Mouse (Mus musculus) hindbrain, embryonic 16.5 days (tissue): ENCODE measurements at regions not wholly inside any gene's neighbourhood (a gene's known extent, or its start where the extent isn't known, plus 50 kb on each side); places are given as distances from the start of the nearest gene placed in this dataset.

ENCODE experiments used
- ATAC-seq: fragments of 200-750 bp; cut with Nextera tagmentation; 2 replicates; pipeline ENCODE4 v1.8.0; 2017; ENCODE audit warnings: moderate TSS enrichment, moderate library complexity
- H3K27ac ChIP-seq: fragments of 300-500 bp; sonication (generic); 2 replicates; pipeline ENCODE4 v1.5.1; 2014; ENCODE audit warnings: low read depth, mild to moderate bottlenecking, control low read depth, low read length, moderate library complexity
- H3K27me3 ChIP-seq: fragments of 300-500 bp; sonication (generic); replicated peaks from 2 replicates; pipeline ENCODE4 v1.6.1; 2014; ENCODE audit warnings: low read length; ENCODE audit not compliant: control insufficient read depth, insufficient read depth
- H3K36me3 ChIP-seq: fragments of 300-500 bp; sonication (generic); 2 replicates; pipeline ENCODE4 v1.6.1; 2014; ENCODE audit warnings: mild to moderate bottlenecking, low read length, moderate library complexity, mixed read lengths; ENCODE audit not compliant: control insufficient read depth, insufficient read depth
- H3K4me1 ChIP-seq: fragments of 300-500 bp; sonication (generic); 2 replicates; pipeline ENCODE4 v1.6.1; 2014; ENCODE audit warnings: low read depth, low read length; ENCODE audit not compliant: control insufficient read depth, insufficient read depth
- H3K4me2 ChIP-seq: fragments of 300-500 bp; sonication (generic); 2 replicates; pipeline ENCODE4 v1.6.1; 2014; ENCODE audit warnings: mild to moderate bottlenecking, low read length, control low read depth, moderate library complexity
- H3K4me3 ChIP-seq: fragments of 300-500 bp; sonication (generic); 2 replicates; pipeline ENCODE4 v1.5.1; 2014; ENCODE audit warnings: mild to moderate bottlenecking, low read length, control low read depth, moderate library complexity
- H3K9ac ChIP-seq: fragments of 300-500 bp; sonication (generic); 2 replicates; pipeline ENCODE4 v1.6.1; 2014; ENCODE audit warnings: low read depth, mild to moderate bottlenecking, control low read depth, low read length, moderate library complexity
- H3K9me3 ChIP-seq: fragments of 300-500 bp; sonication (generic); 2 replicates; pipeline ENCODE4 v1.6.1; 2014; ENCODE audit warnings: mild to moderate bottlenecking, low read length, moderate library complexity; ENCODE audit not compliant: control insufficient read depth
- WGBS: fragments of 180-500 bp; shearing (Covaris S2); extraction: QIAGEN DNeasy Blood & Tissue Kit; methylation state at CpG from one replicate; pipeline ENCODE4 v1.1.7; 2014; 5-methylcytosine and 5-hydroxymethylcytosine counted together

DNA sequence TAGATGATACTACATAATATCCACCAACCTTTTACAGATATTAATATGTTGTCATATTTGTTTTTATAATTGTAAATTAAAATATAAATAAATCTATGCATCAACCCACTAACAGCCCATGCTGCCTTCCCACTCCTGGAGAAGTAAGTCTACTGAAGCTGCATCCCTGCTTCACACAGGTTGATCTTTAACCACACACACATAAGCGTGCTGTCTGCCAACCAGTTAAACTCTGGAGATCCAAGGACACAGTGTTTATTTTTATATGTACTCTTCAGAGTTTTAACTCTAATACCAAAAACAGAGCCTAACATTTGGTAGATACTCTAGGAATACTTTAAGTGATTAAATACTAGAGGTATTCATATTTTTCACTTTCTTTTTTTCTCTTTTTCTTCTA, 133.9 kb upstream of the Ahr start:
- Histone ChIP-seq H3K9me3 (no peaks in the 10 kb centered on the region), H3K4me2 (no peak overlapping the region), H3K4me1 (no peaks in the 10 kb centered on the region), H3K4me3 (no peak overlapping the region), H3K36me3 (no peaks in the 10 kb centered on the region), H3K27me3 (no peaks in the 10 kb centered on the region), H3K9ac (no peak overlapping the region), H3K27ac (no peak overlapping the region)
- 89% methylated on average over 1 of the region's 1 CpGs for WGBS
- no peak for ATAC-seq

GRCm38 (mm10) chr12:35667705-35668104, 132.9 kb upstream of the Ahr start:
- no peak overlapping the region for H3K4me3 ChIP-seq
- no peaks in the 10 kb centered on the region for H3K9me3 ChIP-seq
- H3K27me3 ChIP-seq = no peaks in the 10 kb centered on the region
- ATAC-seq = no peak
- no peak overlapping the region for H3K27ac ChIP-seq
- no peaks in the 10 kb centered on the region for H3K36me3 ChIP-seq
- H3K9ac ChIP-seq = no peak overlapping the region
- no peak overlapping the region for H3K4me2 ChIP-seq
- no peaks in the 10 kb centered on the region for H3K4me1 ChIP-seq
- 95% methylated on average over 3 of the region's 3 CpGs for WGBS

DNA sequence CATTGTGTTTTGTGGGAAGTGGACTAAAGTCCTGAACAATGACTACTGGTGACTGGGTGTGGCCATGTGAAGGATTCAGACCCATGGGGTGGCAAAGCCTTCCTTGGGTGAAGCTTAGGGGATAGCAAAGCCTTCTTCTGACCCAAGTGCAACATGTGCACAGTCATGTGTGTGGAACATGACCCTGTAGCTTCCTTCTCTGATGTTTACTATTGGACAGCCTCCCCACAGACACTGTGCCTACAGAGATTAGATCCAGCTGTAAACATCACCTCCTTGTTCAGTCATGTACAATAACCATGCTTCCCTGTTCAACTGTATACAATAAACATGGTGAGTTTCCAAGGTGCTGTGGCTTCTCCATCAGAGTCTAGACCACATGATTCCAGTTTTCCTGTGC, 132.4 kb upstream of the Ahr start:
- Histone ChIP-seq H3K9ac (no peak overlapping the region), H3K27ac (no peak overlapping the region), H3K4me2 (no peak overlapping the region), H3K9me3 (no peaks in the 10 kb centered on the region), H3K4me3 (no peak overlapping the region), H3K4me1 (no peaks in the 10 kb centered on the region), H3K27me3 (no peaks in the 10 kb centered on the region), H3K36me3 (no peaks in the 10 kb centered on the region)
- no peak for ATAC-seq

GRCm38 (mm10) chr12:35666062-35666461, 131.2 kb upstream of the Ahr start:
- WGBS = 81% methylated on average over 2 of the region's 2 CpGs
- no peaks in the 10 kb centered on the region for H3K4me1 ChIP-seq

GRCm38 (mm10) chr12:35663062-35663461, 128.2 kb upstream of the Ahr start:
- H3K27me3 ChIP-seq = no peaks in the 10 kb centered on the region
- H3K9ac ChIP-seq = no peak overlapping the region
- no peak overlapping the region for H3K27ac ChIP-seq
- WGBS = 86% methylated on average over 1 of the region's 1 CpGs
- ATAC-seq = no peak
- no peaks in the 10 kb centered on the region for H3K4me1 ChIP-seq
- H3K4me3 ChIP-seq = no peak overlapping the region
- H3K9me3 ChIP-seq = no peaks in the 10 kb centered on the region
- H3K4me2 ChIP-seq = no peak overlapping the region
- no peaks in the 10 kb centered on the region for H3K36me3 ChIP-seq

More at GRCm38 (mm10) chr12:35666062-35666461, 131.2 kb upstream of the Ahr start:
- Histone ChIP-seq H3K27ac (no peak overlapping the region), H3K36me3 (no peaks in the 10 kb centered on the region), H3K9ac (no peak overlapping the region), H3K4me2 (no peak overlapping the region), H3K27me3 (no peaks in the 10 kb centered on the region), H3K9me3 (no peaks in the 10 kb centered on the region), H3K4me3 (no peak overlapping the region)
- no peak for ATAC-seq

GRCm38 (mm10) chr12:35656563-35656962, 121.7 kb upstream of the Ahr start:
- no peaks in the 10 kb centered on the region for H3K4me1 ChIP-seq
- H3K4me3 ChIP-seq = no peak overlapping the region
- no peaks in the 10 kb centered on the region for H3K36me3 ChIP-seq
- WGBS = 85% methylated on average over 3 of the region's 3 CpGs
- no peak for ATAC-seq
- H3K27me3 ChIP-seq = no peaks in the 10 kb centered on the region
- H3K9ac ChIP-seq = no peak overlapping the region
- no peak overlapping the region for H3K4me2 ChIP-seq
- H3K27ac ChIP-seq = no peak overlapping the region
- no peaks in the 10 kb centered on the region for H3K9me3 ChIP-seq

DNA sequence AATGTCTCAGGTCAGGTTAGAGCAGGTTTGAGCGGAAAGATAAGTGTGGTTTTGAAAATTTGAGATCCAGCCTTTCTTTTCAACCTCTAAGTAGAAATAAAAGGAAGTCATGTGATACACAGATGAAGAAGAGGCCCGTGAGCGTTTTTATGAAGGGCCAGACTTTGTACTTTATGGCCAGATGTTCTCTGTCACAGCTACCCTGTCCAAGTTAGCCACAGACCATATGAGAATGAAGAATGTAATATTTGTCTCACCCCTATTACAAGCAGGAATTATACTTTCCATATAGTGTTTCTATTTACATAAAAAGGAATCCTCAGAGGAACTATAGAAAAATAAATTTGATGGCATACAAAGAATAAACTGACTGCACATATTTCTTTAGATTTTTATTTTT, 114.9 kb upstream of the Ahr start:
- no peak for ATAC-seq
- Histone ChIP-seq H3K9ac (no peak overlapping the region), H3K36me3 (no peaks in the 10 kb centered on the region), H3K27ac (no peak overlapping the region), H3K4me3 (no peak overlapping the region), H3K4me2 (no peak overlapping the region), H3K9me3 (no peaks in the 10 kb centered on the region), H3K4me1 (no peaks in the 10 kb centered on the region), H3K27me3 (no peaks in the 10 kb centered on the region)
- WGBS = 92% methylated on average over 3 of the region's 3 CpGs

DNA sequence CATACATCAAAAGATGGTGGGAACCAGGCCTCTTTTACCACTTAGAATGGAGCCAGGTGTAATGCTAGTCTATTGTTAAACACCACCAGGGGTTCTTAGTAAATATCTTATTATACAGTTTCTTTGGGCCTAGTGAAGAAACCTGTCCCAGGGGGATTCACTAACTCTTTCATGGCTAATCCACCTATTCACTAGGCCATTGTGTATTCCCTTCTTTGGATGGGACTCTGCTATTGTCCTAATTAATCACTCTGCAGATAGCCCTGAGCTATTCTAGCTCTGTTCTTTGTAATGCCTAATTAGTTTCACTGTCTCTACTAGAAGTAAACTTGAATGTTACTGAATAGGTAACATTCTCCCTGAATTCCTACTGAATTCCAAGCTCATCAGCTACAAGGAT, 107.6 kb upstream of the Ahr start:
- H3K27me3 ChIP-seq = no peaks in the 10 kb centered on the region
- no peak overlapping the region for H3K4me3 ChIP-seq
- no peak overlapping the region for H3K9ac ChIP-seq
- no peaks in the 10 kb centered on the region for H3K9me3 ChIP-seq
- no peak for ATAC-seq
- H3K27ac ChIP-seq = no peak overlapping the region
- no peaks in the 10 kb centered on the region for H3K36me3 ChIP-seq
- no peak overlapping the region for H3K4me2 ChIP-seq
- H3K4me1 ChIP-seq = no peaks in the 10 kb centered on the region

DNA sequence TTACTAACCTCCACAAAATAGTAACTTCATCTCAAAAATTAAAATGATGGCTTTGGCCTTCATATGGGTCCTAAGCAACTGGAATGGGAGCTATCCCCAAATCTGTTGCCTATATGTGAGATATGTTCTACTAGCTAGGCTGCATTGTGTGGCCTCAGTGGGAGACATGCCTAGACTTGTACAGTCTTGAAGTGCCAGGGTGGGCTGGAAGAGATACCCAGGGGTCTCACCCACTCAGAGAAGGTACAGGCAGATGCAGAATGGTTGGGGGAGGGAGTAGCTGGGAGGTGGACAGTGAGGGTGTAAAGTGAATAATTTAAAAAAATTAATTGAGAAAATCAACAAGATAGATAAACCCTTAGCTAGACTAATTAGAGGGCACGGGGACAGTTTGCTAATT, 106.9 kb upstream of the Ahr start:
- Histone ChIP-seq H3K4me1 (no peaks in the 10 kb centered on the region), H3K9me3 (no peaks in the 10 kb centered on the region), H3K4me3 (no peak overlapping the region), H3K27ac (no peak overlapping the region), H3K36me3 (no peaks in the 10 kb centered on the region), H3K9ac (no peak overlapping the region), H3K27me3 (no peaks in the 10 kb centered on the region), H3K4me2 (no peak overlapping the region)
- ATAC-seq = no peak
- WGBS = 26% methylated on average over 1 of the region's 1 CpGs

- H3K4me2 ChIP-seq = no peak overlapping the region
- no peaks in the 10 kb centered on the region for H3K36me3 ChIP-seq
- 69% methylated on average over 3 of the region's 3 CpGs for WGBS
- ATAC-seq = no peak
- no peaks in the 10 kb centered on the region for H3K27me3 ChIP-seq
- no peak overlapping the region for H3K27ac ChIP-seq
- H3K9ac ChIP-seq = no peak overlapping the region
- H3K4me1 ChIP-seq = no peaks in the 10 kb centered on the region
- no peak overlapping the region for H3K4me3 ChIP-seq
- H3K9me3 ChIP-seq = no peaks in the 10 kb centered on the region
Observed at GRCm38 (mm10) chr12:35640911-35641345, 106.1 kb upstream of the Ahr start.
